Mouse (Mus musculus) adrenal gland, adult 18-20 months (tissue): ENCODE measurements at regions not wholly inside any gene's neighbourhood (a gene's known extent, or its start where the extent isn't known, plus 50 kb on each side); places are given as distances from the start of the nearest gene placed in this dataset.

Experiments
- DNase-seq, 2 experiments: peaks; one replicate each; pipeline ENCODE4 v3.0.0; 2021 to 2022; ENCODE audit warnings: low spot score in 2 of 2

DNA sequence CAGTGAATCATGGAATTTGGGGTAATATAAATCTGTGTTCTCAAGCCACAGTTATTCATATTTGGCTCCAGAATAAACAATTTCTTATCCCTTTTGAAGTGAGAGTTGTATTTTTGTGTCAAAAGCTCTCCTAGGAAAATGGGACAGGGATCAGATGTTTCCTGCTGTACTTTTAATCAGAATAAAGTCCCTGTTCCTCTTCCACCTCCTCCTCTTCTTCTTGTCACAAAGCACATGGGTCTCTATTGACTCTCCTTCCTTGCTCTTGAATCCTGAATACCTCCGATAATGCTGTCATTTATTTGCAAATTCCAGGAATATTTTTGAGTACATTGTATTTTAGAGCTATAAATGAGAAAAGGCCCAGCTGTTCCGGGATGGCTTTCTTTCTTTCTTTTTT lies 732.3 kb upstream of the Chrm3 start:
- no peak for DNase-seq
